Mouse (Mus musculus) ovary, postnatal 10 days (tissue): Measurements from ENCODE around the gene Reg4.

Source experiments
- DNase-seq: peaks from one replicate; pipeline ENCODE4 v3.0.0; 2022; ENCODE audit warnings: low spot score

The Reg4 gene

DNA sequence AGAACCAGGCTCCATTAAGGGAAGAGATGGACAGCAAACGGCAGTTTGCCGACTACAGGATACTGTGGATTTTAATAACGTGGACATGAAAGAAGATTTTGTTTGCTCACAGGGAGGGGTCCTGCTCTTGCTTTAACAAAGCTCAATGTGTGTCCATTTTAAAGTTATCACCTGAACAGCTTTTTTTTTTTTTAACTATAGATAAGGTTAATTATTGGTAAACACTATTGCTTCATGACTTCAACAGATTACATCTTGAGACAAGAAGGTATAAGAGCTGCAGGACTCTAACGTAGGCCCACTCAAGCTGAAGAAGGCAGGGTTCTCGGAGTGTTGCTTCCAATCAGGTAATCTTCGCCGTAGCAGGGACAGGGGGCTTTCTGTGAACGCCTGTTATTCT lies at the start of gene Reg4:
Gene Reg4 (plus strand): TSS at position 301 of the 400 bp plus-strand sequence.
- DNase-seq = no peak

DNA sequence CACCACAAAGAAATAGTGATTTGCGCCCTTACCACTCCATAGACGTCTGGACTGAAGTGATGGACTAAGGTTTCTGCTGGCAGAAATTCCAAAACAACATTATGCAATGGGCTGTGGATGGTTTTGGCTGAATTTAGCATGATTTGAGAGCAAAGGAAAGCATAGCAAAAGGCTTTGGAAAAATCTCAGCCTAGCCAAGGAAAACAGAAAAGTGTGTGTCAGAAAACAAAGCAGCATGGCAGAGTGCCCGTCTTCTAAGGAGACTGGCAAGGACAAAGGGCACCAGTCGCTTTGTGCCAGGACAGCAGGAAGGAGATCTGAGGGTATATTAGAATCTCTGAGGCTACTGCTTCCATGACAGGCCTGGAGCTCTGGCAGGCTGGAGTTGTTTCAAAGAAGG lies 43.6 kb upstream of the Reg4 start:
- DNase-seq = no peak

DNA sequence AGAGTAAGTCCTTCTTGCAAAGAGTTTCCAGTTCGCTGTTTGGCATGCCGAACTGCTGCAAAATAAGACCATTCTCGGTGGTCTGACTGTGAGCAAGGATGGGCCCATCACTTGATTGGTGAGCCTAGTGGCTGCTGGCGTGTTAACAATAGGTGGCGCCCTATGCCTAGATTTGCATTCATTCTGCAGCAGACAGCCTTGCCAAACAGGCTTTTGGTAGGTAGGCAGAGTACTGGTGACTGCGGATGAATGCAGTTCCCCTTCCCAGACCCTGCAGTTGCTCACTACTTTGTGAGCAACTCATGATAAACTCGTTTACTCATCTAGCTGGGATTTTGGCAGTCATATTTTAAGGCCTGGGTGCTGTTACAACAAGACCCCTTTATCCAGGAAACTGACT lies 41.2 kb upstream of the Reg4 start:
- no peak for DNase-seq

DNA sequence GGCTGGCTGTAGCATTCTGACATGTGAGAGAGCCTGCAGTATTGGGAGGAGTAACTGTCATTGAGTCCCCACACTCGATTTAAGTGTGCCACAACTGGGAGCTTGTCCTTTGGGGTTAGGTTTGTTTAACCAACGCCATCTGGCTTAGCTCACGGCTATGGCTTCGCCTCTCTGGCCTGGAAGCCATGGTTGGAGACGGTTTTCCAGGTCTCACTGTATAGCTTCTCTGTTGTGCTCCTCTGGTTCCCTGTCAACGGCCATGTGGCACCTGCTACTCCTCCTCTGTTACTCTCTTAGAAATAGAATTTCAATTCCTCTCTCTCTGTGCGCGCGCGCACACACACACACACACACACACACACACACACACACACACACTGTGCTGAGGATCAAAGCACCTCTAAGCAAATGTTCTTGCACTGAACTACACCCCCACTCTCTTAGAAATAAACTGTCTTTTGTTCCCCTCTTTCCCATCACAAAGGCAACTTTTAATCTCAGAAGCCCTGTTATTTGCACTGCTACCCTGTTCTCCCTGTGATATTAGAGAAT lies 36.7 kb upstream of the Reg4 start:
- no peak for DNase-seq

DNA sequence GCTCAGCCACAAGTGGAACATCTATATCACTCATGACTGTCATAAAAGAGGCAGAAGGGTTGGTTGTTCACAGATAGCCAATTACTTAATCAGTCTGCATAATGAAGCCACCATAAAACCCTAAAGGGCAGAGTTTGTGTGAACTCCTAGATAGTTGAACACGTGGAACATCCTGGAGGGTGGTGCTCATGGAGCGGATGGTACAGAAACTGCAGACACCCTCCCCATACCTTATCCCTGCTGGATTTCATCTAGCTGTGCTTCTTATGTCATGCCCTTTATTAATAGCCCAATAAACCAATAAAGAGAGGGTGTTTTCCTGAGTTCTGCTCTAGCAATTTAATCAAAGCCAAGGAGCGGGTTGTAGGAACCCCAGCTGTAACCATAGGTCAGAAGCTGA lies 34.2 kb upstream of the Reg4 start:
- no peak for DNase-seq

DNA sequence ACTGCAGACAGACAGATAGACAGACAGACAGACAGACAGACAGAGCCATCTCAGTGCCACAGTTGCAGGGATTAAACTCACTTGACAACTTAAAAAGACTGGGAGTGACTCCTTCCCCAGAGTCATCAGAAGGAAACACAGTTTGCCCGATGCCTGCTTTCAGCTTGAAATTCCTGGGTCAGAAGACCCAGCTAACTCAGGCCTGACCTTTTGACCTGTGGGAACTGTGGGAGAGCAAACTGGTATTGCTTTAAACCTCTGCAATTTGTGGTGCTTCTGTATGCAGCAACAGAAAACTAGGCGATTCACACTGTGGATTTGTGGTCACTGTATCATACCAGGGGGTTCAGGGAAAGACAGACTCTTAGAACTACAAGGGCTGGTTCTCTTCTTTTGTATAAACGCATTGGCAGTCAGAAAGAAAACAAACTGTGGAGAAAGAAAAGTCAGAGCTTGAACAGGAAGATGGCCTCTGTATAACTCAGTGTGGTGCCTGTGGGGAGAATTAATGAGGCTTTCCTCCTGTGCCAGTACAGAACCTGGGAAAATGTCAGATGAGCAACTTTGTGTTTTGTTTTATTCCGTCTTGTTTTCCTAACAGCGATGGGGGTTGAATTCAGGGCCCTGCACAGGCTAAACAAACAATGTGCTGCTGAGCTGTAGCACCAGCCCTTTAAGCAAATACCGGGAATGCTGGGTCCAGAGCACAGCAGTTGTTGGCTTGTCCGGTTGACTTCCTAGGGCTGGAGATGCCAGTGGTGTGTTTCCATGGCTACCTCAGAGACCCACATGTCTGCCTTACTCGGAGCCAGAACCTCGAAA lies 24.0 kb upstream of the Reg4 start:
- DNase-seq = no peak

DNA sequence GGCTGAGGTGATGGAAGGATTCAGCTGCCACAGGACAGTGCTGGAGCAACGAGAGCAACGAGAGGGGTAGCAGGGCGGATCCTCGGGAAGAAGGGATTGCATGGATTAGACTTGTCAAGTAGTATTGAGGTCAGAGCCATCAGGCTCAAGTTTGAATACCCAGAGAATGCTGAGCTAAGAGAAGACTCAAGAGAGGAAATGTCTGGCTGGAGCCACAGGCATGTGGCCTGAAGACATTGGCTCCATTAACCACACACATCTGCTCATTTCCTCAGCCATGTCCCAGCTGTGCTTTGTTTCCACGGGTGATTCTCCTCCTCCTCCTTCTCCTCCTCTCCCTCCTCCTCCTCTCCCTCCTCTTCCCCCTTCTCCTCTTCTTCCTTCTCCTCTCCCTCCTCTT lies 22.2 kb upstream of the Reg4 start:
- DNase-seq = no peak

DNA sequence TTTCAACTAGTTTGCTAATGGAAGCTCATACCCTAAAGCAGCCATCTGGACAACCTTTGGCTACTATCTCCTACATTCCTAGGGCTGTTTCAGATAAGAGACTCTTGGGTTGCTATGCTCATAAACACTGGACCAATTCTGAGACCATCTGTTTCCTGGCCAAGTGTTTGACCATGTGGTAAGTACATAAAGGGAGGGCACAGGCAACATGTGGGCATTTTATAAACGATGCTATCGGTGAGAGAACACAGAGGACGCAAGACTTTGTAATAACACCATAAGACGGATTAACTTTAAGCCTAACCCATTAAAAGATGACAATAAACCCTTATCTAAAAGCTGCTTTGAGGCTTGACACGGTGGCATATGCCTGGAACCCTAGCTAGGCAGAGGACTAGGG lies 18.7 kb upstream of the Reg4 start:
- DNase-seq = no peak

DNA sequence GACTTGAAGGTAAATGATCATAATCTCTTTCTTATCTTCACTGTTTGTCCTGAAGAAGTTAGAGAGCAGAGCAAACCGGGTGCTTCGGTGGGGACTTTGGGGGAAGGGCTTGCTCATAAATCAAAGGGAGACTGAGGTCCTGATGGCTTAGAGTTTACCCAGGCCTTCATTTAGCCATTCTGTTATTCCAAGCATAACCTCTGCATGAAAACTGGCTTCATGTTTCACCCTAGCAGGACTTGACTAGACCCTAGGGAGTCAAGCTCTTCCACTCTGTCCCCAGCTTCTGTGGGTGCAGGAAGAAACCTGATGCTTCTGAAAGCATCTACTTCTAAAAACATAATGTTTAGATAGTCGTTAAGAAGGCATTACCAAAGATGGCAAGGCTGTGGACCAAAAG lies 15.0 kb upstream of the Reg4 start:
- no peak for DNase-seq

DNA sequence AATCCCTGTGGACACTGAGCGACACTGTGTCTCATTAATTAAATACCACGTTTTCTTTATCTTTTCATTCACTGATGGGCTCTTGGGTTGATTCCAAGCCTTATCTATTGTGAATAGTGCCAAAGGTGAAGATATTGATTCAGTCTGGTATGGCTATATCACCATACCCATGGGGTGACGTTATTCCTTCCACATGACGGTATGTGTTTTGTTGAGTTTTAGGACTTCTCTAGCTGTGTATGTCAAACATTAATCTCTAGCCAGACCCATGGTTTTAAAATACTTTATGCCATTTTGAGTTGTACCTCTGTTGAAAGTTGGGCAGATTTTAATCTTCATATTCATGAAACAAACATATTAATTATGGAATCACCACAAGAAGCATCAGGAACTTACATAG lies 12.8 kb upstream of the Reg4 start:
- no peak for DNase-seq

DNA sequence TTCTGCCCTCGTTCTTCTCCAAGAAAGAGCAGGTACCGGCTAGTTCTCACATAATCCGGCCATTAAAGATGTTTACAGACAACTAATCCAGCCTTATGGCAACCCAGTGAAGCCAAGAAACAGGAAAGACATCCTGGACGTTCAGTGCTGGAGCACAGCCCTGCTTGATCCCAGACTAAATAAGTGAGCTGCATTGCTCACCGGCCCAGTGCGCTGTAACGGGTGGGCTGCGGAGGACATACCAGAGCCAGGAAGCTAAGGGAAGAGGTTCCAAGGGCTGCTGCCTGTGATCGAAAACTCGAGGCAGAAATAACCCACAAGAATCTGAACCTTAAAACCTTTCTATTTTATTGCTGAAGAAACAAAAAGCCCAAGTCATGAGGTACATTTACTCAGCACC lies 11.1 kb upstream of the Reg4 start:
- DNase-seq = no peak

DNA sequence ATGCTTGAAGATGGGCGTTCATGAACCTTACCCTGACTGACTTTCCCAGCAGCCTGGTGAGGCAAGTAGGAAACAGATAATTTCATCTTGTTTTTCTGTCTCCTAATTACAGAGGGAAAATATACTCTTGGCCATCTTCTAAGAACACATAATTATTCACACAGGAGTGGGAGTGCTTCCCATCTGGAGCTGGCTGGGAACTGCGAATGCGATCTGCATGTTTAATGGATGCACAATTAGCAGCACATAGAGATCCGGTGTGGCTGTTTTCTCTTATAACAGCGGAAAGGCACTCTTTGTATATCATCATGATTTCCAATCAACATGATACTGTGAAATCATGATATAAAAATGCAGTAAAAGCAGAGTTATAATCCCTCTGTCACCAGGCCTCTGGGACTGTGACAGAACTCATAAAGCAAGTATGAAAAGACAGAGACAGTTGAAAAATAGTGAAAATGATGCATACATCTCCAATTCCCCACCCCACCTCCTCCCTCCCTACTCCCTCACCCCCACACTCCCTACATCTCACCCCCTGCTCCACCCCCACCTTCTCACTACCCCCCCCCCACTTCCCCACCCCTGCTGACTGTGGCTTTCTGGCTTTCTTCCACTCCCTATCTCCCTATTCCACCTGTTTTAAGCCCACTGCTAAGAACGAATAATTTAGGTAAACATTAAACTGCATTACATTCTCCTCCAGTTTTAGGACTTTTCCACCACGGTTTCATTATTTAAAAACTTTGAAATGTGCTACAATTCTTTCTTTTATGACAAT lies 10.5 kb upstream of the Reg4 start:
- no peak for DNase-seq

DNA sequence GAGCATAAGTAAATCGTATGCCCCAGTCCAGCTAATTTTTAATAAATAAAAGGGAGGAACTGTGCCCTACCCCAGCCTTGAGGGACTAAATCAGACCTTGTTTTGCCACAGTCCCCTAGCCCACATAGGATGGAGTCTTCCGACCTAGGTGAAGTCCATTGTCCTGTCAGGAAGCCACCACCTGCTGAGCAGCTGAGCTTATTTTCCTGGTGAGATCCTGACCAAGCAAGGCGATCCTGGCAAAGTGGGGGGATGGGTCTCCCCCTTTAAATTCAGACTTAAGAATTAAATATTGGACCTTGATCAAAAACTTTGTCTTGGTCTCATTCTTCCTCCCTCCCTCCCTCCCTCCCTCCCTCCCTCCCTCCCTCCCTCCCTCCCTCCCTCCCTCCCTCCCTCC lies 5.7 kb upstream of the Reg4 start:
- DNase-seq = no peak

DNA sequence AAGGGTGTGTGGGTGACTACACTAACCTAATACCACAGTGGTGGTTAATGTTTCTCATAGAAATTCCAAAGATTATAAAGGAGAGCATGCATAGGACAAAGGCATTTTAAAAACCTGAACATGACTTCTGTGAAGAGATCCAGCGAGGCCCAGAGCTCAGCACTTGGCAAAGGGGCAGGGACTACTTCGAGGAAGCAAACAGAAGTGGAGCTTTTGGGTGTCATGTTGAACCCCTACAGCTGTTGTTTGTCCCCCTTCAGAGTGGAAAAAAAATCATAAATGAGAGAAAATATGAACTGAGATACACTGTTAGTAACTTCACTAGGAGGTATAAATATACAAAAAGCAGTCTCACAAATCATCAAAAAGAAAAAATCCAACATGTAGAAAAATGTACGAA lies 1.3 kb downstream of the Reg4 start:
- DNase-seq = no peak

DNA sequence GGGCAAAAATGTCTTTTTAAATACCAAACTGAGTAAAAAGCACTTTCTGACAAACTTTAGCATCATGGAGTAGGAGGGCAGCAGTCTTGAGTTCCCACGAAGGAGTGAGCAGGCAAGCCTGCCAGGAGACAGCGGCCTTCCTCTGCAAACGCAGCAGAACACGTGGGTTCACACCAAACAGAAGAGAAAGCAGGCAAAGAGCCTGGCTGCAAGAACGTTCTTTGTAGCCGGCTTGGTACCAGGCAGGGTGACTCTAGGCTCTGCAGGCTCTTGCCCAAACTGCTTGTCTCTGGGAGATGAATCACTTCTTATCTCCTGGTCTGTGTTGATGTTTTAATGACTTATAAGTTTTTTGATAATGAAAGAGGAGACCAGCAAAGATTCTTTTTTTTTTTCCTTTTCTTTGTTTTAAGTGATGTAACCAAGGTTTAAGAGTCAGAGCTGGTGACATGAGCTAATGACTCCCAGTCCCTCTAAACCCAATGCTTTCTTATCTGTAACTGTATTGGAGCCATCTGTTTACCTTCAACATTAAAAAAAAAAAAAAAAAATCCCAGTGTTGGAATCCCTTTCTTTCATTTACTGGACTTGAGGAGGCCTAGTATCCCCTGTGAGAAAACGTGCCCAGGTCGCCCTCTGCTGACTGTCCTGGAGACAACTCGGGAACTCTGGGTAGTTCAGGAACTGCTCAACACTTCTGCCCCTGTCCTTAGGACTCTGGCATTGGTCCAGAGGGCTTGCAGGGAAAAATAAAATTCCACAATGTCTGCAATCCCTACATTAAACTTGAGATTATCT lies 2.0 kb downstream of the Reg4 start:
- DNase-seq = no peak

DNA sequence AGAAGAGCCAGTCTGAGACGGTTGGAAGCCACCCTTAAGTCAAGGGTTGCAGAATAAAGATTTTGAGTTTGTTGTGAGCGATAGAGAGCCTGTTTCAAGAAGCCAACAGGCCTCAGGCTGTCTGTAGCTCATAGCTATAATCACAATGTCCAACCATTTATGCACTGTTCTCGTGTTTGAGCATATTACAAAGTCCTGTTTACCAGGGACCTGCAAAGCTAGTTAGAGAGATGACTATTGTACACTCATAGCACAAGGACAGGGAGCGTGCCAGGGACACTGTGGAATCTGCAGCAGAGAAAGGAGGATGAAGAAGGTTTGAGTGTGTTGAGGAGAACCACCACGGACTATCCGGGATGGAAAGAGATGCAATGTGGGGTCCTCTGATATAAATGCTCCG lies 3.0 kb downstream of the Reg4 start:
- no peak for DNase-seq

DNA sequence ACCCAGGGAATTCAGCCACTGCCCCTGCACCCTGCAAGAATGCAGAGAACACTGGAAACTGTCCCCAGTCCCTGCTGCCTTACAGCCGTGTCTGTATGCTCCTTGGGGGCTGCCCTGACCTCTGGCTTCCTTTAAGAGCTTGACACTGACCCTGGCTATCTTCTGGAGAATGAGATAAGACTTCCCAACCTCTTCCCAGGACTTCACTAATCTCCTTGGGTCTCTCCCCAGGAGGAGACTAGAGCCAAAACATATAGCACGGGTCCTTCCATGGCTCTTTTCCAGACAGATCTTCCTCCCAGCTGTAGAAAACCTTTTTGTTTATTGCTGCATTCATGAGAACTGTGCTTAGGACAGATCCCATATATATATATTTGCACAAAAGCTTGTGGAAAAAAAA lies 3.8 kb downstream of the Reg4 start:
- DNase-seq = no peak

DNA sequence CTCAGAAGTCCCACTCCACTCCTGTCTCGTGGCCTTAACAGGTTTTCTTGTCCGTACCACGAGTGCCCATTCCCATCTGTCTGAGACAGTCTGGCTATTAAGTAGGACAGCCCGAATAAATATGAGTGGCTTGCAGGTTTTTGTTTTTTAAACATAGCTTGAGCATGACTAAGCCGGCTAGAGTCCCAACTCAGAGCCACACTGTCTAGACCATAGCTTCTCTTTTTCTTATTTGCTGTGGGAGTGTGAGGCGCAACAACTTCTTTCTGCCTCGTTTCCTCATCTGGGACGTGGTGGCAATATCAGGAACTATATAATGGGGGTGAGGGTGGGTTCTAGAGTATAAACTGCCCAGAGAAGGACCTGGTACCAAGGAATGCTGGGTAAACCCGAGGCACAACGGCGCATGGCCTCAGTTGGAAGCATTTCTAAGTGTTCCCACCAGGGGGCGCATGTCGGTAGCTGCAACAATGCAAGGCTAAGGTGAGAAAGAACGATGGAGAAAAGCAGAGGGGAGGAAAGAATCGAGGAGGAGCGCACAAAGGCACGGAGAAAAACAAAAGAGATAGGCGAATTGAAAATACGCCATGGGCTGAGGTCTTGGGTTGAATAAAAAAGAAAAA lies 5.1 kb downstream of the Reg4 start:
- peak; percentile 55 for DNase-seq

DNA sequence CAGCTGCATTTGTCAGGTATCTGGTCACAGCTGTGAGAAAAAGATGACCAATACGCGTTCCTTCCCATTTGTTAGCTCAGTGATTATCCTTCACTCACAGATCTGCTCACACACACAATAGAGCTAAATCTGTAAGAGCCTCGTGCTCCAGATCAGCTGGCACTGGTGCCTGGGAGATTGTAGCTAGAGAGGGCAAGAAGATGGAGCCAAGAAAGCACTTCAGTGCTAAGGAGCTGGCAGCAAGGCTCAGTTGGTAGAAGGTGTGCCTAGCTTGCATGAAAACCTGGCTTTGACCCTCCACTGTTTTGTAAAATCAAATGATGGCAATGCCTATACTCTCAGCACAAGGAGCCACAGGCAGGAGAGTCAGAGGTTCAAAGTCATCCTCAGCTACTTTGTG lies 5.8 kb downstream of the Reg4 start:
- no peak for DNase-seq

DNA sequence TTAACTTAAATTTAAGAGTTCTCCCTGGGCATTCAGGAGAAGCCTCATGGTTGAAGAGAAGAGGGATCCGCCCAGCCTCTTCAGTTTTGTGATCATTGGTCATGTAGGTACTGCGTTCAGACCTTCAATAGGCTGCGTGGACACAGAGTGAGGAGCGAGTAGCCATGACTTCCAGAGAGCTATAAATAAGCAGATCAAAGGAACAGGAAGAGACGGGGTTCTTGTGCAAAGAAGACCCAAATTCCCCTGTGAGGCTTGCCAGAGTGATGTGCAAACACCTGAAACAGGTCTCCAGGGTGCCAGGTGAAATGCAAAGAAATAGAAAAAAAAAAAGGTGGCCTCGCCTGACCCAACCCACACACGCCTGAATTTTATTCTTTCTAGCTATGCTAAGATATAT lies 8.0 kb downstream of the Reg4 start:
- DNase-seq = no peak

DNA sequence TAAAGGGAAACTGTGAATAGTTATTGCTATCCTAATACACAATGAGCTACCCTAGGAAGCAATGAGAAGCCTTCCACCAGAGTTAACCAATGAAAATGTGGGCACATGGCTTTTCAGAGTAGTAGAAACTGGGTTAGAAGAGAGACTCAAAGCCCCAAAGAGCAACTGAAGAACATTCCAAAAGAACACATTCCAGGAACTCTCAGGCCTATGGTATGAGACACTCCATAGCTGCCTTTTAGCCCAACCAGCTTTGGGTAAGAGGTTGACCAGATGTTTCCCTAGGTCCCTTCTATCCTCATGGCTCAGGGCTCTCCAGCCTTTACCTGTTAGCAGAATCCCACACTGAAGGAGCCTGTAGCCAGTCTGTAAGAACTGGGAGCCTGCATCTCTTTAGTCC lies 11.5 kb downstream of the Reg4 start:
- DNase-seq = no peak

DNA sequence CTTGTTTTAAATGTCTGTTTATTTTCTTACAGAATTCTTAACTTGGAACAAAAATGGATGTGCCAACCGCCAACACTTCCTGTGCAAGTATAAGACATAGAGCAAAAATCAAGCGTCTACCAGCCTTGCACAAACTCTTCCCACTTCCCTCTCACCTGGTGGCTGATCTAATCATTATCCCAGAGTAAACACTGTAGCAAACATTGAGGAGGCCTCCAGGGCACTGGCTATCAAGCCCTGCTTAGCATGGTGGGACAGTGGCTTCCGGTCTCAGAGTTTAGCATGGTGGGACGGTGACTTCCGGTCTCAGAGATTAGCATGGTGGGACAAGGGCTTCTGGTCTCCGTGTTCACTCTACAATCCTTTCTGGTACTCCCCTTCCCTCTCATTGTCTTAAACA lies 14.3 kb downstream of the Reg4 start:
- no peak for DNase-seq
